Mouse (Mus musculus): ENCODE results near the gene Wipf1. TPM values are rescaled to one million over a fixed set of nuclear protein-coding genes. Genes with fewer than 3 reads are reported as not detected.

The Wipf1 gene
- polyA plus RNA-seq, 1 experiment from 2014 or later, result 3.4 TPM

- peak; percentile 90 for ATAC-seq (ENCODE audit: low read depth)
- H3K4me1 ChIP-seq (replicated peaks), result peaks cover 71% of the 10 kb centered on the region
- H3K4me2 ChIP-seq, result peak overlapping the region; percentile 32
Measured at GRCm38 (mm10) chr2:73502863-73503429, 26.6 kb downstream of the Wipf1 start.

GRCm38 (mm10) chr2:73500864-73501263 lies 28.7 kb downstream of the Wipf1 start:
- H3K36me3 ChIP-seq, result no peaks in the 10 kb centered on the region
- DNase-seq (no peak), ATAC-seq (ENCODE audit: low read depth) (no peak)
- WGBS (ENCODE audit: insufficient replicate concordance), result 67% methylated on average over 13 of the region's 13 CpGs
- no peak overlapping the region for H3K4me3 ChIP-seq (replicated peaks)
- H3K9me3 ChIP-seq (replicated peaks), result no peaks in the 10 kb centered on the region
- H3K9ac ChIP-seq, result no peak overlapping the region
- H3K27me3 ChIP-seq, result no peaks in the 10 kb centered on the region
- H3K27ac ChIP-seq, result no peak overlapping the region
- H3K4me2 ChIP-seq, result no peak overlapping the region
- H3K4me1 ChIP-seq (replicated peaks), result peaks cover 71% of the 10 kb centered on the region

More at GRCm38 (mm10) chr2:73502863-73503429, 26.6 kb downstream of the Wipf1 start:
- no peaks in the 10 kb centered on the region for H3K36me3 ChIP-seq
- H3K27ac ChIP-seq, result peak overlapping the region; percentile 51
- H3K9me3 ChIP-seq (replicated peaks), result no peaks in the 10 kb centered on the region
- 47% methylated on average over 10 of the region's 10 CpGs for WGBS (ENCODE audit: insufficient replicate concordance)
- H3K4me3 ChIP-seq (replicated peaks), result no peak overlapping the region
- DNase-seq, result peak; percentile 38
- H3K9ac ChIP-seq, result no peak overlapping the region
- H3K27me3 ChIP-seq, result no peaks in the 10 kb centered on the region

- H3K27ac ChIP-seq, result no peak overlapping the region
- DNase-seq, result no peak
Measured at GRCm38 (mm10) chr2:73498322-73498721, 31.2 kb downstream of the Wipf1 start.

GRCm38 (mm10) chr2:73497572-73497971 lies 32.0 kb downstream of the Wipf1 start:
- no peaks in the 10 kb centered on the region for H3K27me3 ChIP-seq
- peak overlapping the region; percentile 47 for H3K27ac ChIP-seq
- no peaks in the 10 kb centered on the region for H3K36me3 ChIP-seq
- no peak overlapping the region for H3K4me3 ChIP-seq (replicated peaks)
- H3K4me2 ChIP-seq, result peak overlapping the region; percentile 11
- DNase-seq (no peak), ATAC-seq (ENCODE audit: low read depth) (peak; percentile 50)
- H3K9me3 ChIP-seq (replicated peaks), result no peaks in the 10 kb centered on the region
- H3K4me1 ChIP-seq (replicated peaks), result peaks cover 52% of the 10 kb centered on the region
- WGBS (ENCODE audit: insufficient replicate concordance), result 28% methylated on average over 3 of the region's 3 CpGs
- no peak overlapping the region for H3K9ac ChIP-seq

More at GRCm38 (mm10) chr2:73498322-73498721, 31.2 kb downstream of the Wipf1 start:
- Histone ChIP-seq H3K4me2 (no peak overlapping the region), H3K9me3 (replicated peaks) (no peaks in the 10 kb centered on the region), H3K36me3 (no peaks in the 10 kb centered on the region), H3K4me1 (replicated peaks) (peaks cover 60% of the 10 kb centered on the region), H3K9ac (no peak overlapping the region), H3K27me3 (no peaks in the 10 kb centered on the region), H3K4me3 (replicated peaks) (no peak overlapping the region)
- ATAC-seq (ENCODE audit: low read depth), result no peak

- Histone ChIP-seq H3K4me1 (replicated peaks) (peaks cover 49% of the 10 kb centered on the region), H3K4me2 (peak overlapping the region; percentile 11)
Measured at GRCm38 (mm10) chr2:73496944-73497343, 32.6 kb downstream of the Wipf1 start.

GRCm38 (mm10) chr2:73496329-73496685 lies 33.2 kb downstream of the Wipf1 start:
- H3K4me3 ChIP-seq (replicated peaks), result peak overlapping the region; percentile 42; the same call in 1 of the 2 replicates
- no peaks in the 10 kb centered on the region for H3K27me3 ChIP-seq
- H3K9me3 ChIP-seq (replicated peaks), result no peaks in the 10 kb centered on the region
- peaks cover 50% of the 10 kb centered on the region for H3K4me1 ChIP-seq (replicated peaks)
- H3K36me3 ChIP-seq, result no peaks in the 10 kb centered on the region
- H3K9ac ChIP-seq, result peak overlapping the region; percentile 33; the same call in 1 of the 2 replicates
- ATAC-seq (ENCODE audit: low read depth), result 0 out of 2 replicates have a peak, but pooled peaks have one; percentile 16
- no peak for DNase-seq
- peak overlapping the region; percentile 61 for H3K27ac ChIP-seq
- WGBS (ENCODE audit: insufficient replicate concordance), result 54% methylated on average over 4 of the region's 4 CpGs
- peak overlapping the region; percentile 64 for H3K4me2 ChIP-seq

More at GRCm38 (mm10) chr2:73496944-73497343, 32.6 kb downstream of the Wipf1 start:
- no peak for DNase-seq
- Histone ChIP-seq H3K36me3 (no peaks in the 10 kb centered on the region), H3K27me3 (no peaks in the 10 kb centered on the region), H3K27ac (peak overlapping the region; percentile 61), H3K4me3 (replicated peaks) (no peak overlapping the region), H3K9me3 (replicated peaks) (no peaks in the 10 kb centered on the region), H3K9ac (no peak overlapping the region)
- peak; percentile 69 for ATAC-seq (ENCODE audit: low read depth)
- WGBS (ENCODE audit: insufficient replicate concordance), result 23% methylated on average over 9 of the region's 9 CpGs

- 10% methylated on average over 16 of the region's 16 CpGs for WGBS (ENCODE audit: insufficient replicate concordance)
- DNase-seq (no peak), ATAC-seq (ENCODE audit: low read depth) (peak; percentile 47)
- Histone ChIP-seq H3K4me1 (replicated peaks) (peaks cover 53% of the 10 kb centered on the region), H3K4me2 (peak overlapping the region; percentile 64), H3K4me3 (replicated peaks) (peak overlapping the region; percentile 42), H3K27me3 (no peaks in the 10 kb centered on the region), H3K27ac (peak overlapping the region; percentile 61), H3K36me3 (no peaks in the 10 kb centered on the region), H3K9me3 (replicated peaks) (no peaks in the 10 kb centered on the region), H3K9ac (peak overlapping the region; percentile 33; the same call in 1 of the 2 replicates)
Measured at GRCm38 (mm10) chr2:73495617-73496328, 33.8 kb downstream of the Wipf1 start.

- Histone ChIP-seq H3K27ac (no peak overlapping the region), H3K4me2 (no peak overlapping the region), H3K9ac (no peak overlapping the region), H3K27me3 (no peaks in the 10 kb centered on the region), H3K4me1 (replicated peaks) (peaks cover 56% of the 10 kb centered on the region), H3K36me3 (no peaks in the 10 kb centered on the region), H3K4me3 (replicated peaks) (no peak overlapping the region), H3K9me3 (replicated peaks) (no peaks in the 10 kb centered on the region)
- 55% methylated on average over 3 of the region's 3 CpGs for WGBS (ENCODE audit: insufficient replicate concordance)
- DNase-seq (no peak), ATAC-seq (ENCODE audit: low read depth) (no peak)
Measured at GRCm38 (mm10) chr2:73493517-73493916, 36.0 kb downstream of the Wipf1 start.

GRCm38 (mm10) chr2:73491442-73492241 lies 37.9 kb downstream of the Wipf1 start:
- Histone ChIP-seq H3K9me3 (replicated peaks) (no peaks in the 10 kb centered on the region), H3K27me3 (no peaks in the 10 kb centered on the region), H3K27ac (peak overlapping the region; percentile 50), H3K9ac (no peak overlapping the region), H3K4me2 (no peak overlapping the region), H3K4me3 (replicated peaks) (no peak overlapping the region), H3K4me1 (replicated peaks) (peaks cover 49% of the 10 kb centered on the region), H3K36me3 (no peaks in the 10 kb centered on the region)
- ATAC-seq (ENCODE audit: low read depth) (peak; percentile 34; the same call in 1 of the 2 replicates), DNase-seq (peak; percentile 52)
- WGBS (ENCODE audit: insufficient replicate concordance), result 40% methylated on average over 9 of the region's 9 CpGs

- Histone ChIP-seq H3K4me3 (replicated peaks) (no peak overlapping the region), H3K9me3 (replicated peaks) (no peaks in the 10 kb centered on the region), H3K4me1 (replicated peaks) (peaks cover 49% of the 10 kb centered on the region), H3K27ac (no peak overlapping the region), H3K9ac (no peak overlapping the region), H3K27me3 (no peaks in the 10 kb centered on the region), H3K4me2 (no peak overlapping the region), H3K36me3 (no peaks in the 10 kb centered on the region)
- DNase-seq (no peak), ATAC-seq (ENCODE audit: low read depth) (no peak; the same call in 1 of the 2 replicates)
- WGBS (ENCODE audit: insufficient replicate concordance), result 37% methylated on average over 1 of the region's 1 CpGs
Measured at GRCm38 (mm10) chr2:73490466-73490865, 39.1 kb downstream of the Wipf1 start.

- WGBS (ENCODE audit: insufficient replicate concordance), result 15% methylated on average over 8 of the region's 8 CpGs
- H3K4me2 ChIP-seq, result peak overlapping the region; percentile 79
- H3K27ac ChIP-seq, result peak overlapping the region; percentile 88
- no peak for DNase-seq
- no peaks in the 10 kb centered on the region for H3K9me3 ChIP-seq (replicated peaks)
- no peaks in the 10 kb centered on the region for H3K36me3 ChIP-seq
- ATAC-seq (ENCODE audit: low read depth), result peak; percentile 22; the same call in 1 of the 2 replicates
- peaks cover 55% of the 10 kb centered on the region for H3K4me1 ChIP-seq (replicated peaks)
- no peaks in the 10 kb centered on the region for H3K27me3 ChIP-seq
- H3K4me3 ChIP-seq (replicated peaks), result peak overlapping the region; percentile 65
- peak overlapping the region; percentile 73 for H3K9ac ChIP-seq
Measured at GRCm38 (mm10) chr2:73486120-73486601, 43.4 kb downstream of the Wipf1 start.
